Comparison of ENCODE assay signal across 8 mouse cellular contexts in the genomic region with DNA sequence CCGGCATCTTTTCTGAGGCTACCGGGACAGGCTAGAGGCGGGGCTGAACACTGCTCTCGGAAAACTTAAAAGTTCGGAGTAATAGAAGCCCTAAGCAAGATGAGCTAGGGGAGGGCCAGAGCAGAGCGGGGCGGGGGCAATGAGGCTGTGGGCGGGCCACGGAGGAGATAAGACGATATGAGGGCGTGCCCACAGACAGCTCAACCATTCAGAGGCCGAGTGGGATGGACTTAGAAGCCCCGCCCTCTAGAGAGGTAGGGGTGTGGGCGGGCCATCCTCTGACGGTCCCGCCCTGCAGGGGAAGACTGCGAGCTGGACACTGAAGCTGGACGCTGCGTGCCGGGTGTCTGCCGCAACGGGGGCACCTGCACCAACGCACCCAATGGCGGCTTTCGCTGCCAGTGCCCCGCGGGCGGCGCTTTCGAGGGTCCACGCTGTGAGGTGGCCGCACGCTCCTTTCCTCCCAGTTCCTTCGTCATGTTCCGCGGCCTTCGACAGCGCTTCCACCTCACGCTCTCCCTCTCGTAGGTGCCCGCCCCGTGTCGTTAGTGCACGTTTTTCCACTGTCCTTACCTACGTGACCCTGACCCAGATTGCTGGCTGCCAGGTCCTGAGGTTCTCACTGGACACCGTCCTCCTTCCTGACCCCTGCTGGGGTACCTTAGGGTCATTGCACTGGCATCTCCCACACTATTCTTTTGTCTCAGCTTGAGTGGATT. TPM values are rescaled to one million over a fixed set of nuclear protein-coding genes. Genes with fewer than 3 reads are reported as not detected.
DNase-seq lines count a peak whose midpoint lies in the region; ATAC-seq and TF ChIP-seq lines count a peak whose summit lies in the region.

No protein-coding gene starts in this region.

- peaks cover 73% of the 10 kb centered on the region for H3K27me3 ChIP-seq in limb, embryonic 15.5 days
- no peaks in the 10 kb centered on the region; the same call in 1 of the 2 replicates for H3K27me3 ChIP-seq in midbrain, embryonic 16.5 days (ENCODE audit: control insufficient read depth, insufficient read depth, low read depth, low read length)

- no peak overlapping the region for H3K27ac ChIP-seq in embryonic fibroblast, embryonic 13.5 days (ENCODE audit: insufficient read depth, low read length)
- no peak overlapping the region for H3K27ac ChIP-seq in limb, embryonic 15.5 days
- no peak overlapping the region for H3K27ac ChIP-seq in midbrain, embryonic 16.5 days (ENCODE audit: low read length)

- TF ChIP-seq POLR2A in embryonic fibroblast, embryonic 13.5 days (IDR thresholded peaks at IDR 0.05; ENCODE audit: low read depth, low read length) = no peak

- TF ChIP-seq CTCF in embryonic fibroblast, embryonic 13.5 days (IDR thresholded peaks at IDR 0.05; ENCODE audit: borderline replicate concordance, insufficient read depth, low read length) = no peak

- DNase-seq in layer of hippocampus, adult 11-12 months (ENCODE audit: low spot score) = peak; percentile 82
- DNase-seq in layer of hippocampus, adult 9-10 months (ENCODE audit: low spot score) = no peak
- peak; percentile 83 to 86 for DNase-seq in heart, adult 9 months (ENCODE audit: low spot score in 2 of 2)
- peak; percentile 96 for DNase-seq in kidney, adult 9 months
- peak; percentile 75 to 77 for DNase-seq in spleen, adult 18-20 months

- no peaks in the 10 kb centered on the region for H3K9me3 ChIP-seq in limb, embryonic 15.5 days
- no peaks in the 10 kb centered on the region for H3K9me3 ChIP-seq in midbrain, embryonic 16.5 days (replicated peaks; ENCODE audit: control insufficient read depth, low read length, poor library complexity, severe bottlenecking)

- H3K4me3 ChIP-seq in embryonic fibroblast, embryonic 13.5 days (ENCODE audit: insufficient read depth, low read length) = peak overlapping the region; percentile 48
- peak overlapping the region; percentile 48 for H3K4me3 ChIP-seq in limb, embryonic 15.5 days
- peak overlapping the region; percentile 24 for H3K4me3 ChIP-seq in midbrain, embryonic 16.5 days (ENCODE audit: low read depth, low read length)

- no peaks in the 10 kb centered on the region for H3K4me1 ChIP-seq in embryonic fibroblast, embryonic 13.5 days (ENCODE audit: control insufficient read depth, insufficient read depth, low read length)
- peaks cover 19% of the 10 kb centered on the region for H3K4me1 ChIP-seq in limb, embryonic 15.5 days
- H3K4me1 ChIP-seq in midbrain, embryonic 16.5 days (ENCODE audit: control insufficient read depth, insufficient read depth, low read length) = peaks cover 39% of the 10 kb centered on the region

- no peaks in the 10 kb centered on the region for H3K36me3 ChIP-seq in limb, embryonic 15.5 days
- peaks cover 76% of the 10 kb centered on the region for H3K36me3 ChIP-seq in midbrain, embryonic 16.5 days (ENCODE audit: control insufficient read depth, insufficient read depth, low read length)

- WGBS in limb, embryonic 15.5 days = 4% methylated on average over 46 of the region's 46 CpGs
- 7% methylated on average over 39 of the region's 46 CpGs for WGBS in midbrain, embryonic 16.5 days

- H3K4me2 ChIP-seq in limb, embryonic 15.5 days = peak overlapping the region; percentile 97
- peak overlapping the region; percentile 51 for H3K4me2 ChIP-seq in midbrain, embryonic 16.5 days (ENCODE audit: low read length)

- ATAC-seq in limb, embryonic 15.5 days (ENCODE audit: insufficient number of reproducible peaks, low FRiP score, low TSS enrichment, low read depth) = peak; percentile 94
- ATAC-seq in midbrain, embryonic 16.5 days = peak; percentile 76

- H3K9ac ChIP-seq in limb, embryonic 15.5 days = no peak overlapping the region
- H3K9ac ChIP-seq in midbrain, embryonic 16.5 days (ENCODE audit: low read depth, low read length) = 0 out of 2 replicates have a peak overlapping the region, but pooled peaks have one; percentile 3

RNA-seq across cellular contexts. Expression of a gene that starts 6.4 kb away (rescaled TPM):
- polyA plus RNA-seq in embryonic fibroblast, embryonic 13.5 days (2011; ENCODE audit: insufficient read length, low read depth, missing spikeins) = 0.23 and 0.42 TPM in 2 replicates
- polyA plus RNA-seq in limb, embryonic 15.5 days (2015; fragmentation: Nextera tagmentation; extraction: Ambion mirVana) = 0.08 and 0.09 TPM in 2 replicates
- 12.7 and 16.4 TPM in 2 replicates for polyA plus RNA-seq in midbrain, embryonic 16.5 days (2015; fragmentation: Nextera tagmentation; extraction: Ambion mirVana)

RNA-seq across cellular contexts. Expression of a gene that starts 20.5 kb away (rescaled TPM):
- polyA plus RNA-seq in embryonic fibroblast, embryonic 13.5 days (2011; ENCODE audit: insufficient read length, low read depth, missing spikeins) = 9.7 and 10.1 TPM in 2 replicates
- polyA plus RNA-seq in limb, embryonic 15.5 days (2015; fragmentation: Nextera tagmentation; extraction: Ambion mirVana) = 12.7 and 13.8 TPM in 2 replicates
- polyA plus RNA-seq in midbrain, embryonic 16.5 days (2015; fragmentation: Nextera tagmentation; extraction: Ambion mirVana) = 17.5 and 19.0 TPM in 2 replicates

RNA-seq across cellular contexts. Expression of a gene that starts 24.4 kb away (rescaled TPM):
- 7.6 and 8.7 TPM in 2 replicates for polyA plus RNA-seq in embryonic fibroblast, embryonic 13.5 days (2011; ENCODE audit: insufficient read length, low read depth, missing spikeins)
- polyA plus RNA-seq in limb, embryonic 15.5 days (2015; fragmentation: Nextera tagmentation; extraction: Ambion mirVana) = 17.7 and 19.0 TPM in 2 replicates
- polyA plus RNA-seq in midbrain, embryonic 16.5 days (2015; fragmentation: Nextera tagmentation; extraction: Ambion mirVana) = 33.2 and 51.7 TPM in 2 replicates

RNA-seq across cellular contexts. Expression of a gene that starts 49.0 kb away (rescaled TPM):
- polyA plus RNA-seq in embryonic fibroblast, embryonic 13.5 days (2011; ENCODE audit: insufficient read length, low read depth, missing spikeins) = 83.0 and 93.8 TPM in 2 replicates
- 86.7 and 99.7 TPM in 2 replicates for polyA plus RNA-seq in limb, embryonic 15.5 days (2015; fragmentation: Nextera tagmentation; extraction: Ambion mirVana)
- 199 and 222 TPM in 2 replicates for polyA plus RNA-seq in midbrain, embryonic 16.5 days (2015; fragmentation: Nextera tagmentation; extraction: Ambion mirVana)
